Mouse (Mus musculus) heart, postnatal 0 days (tissue): ENCODE results near the gene Psip1. TPM values are rescaled to one million over a fixed set of nuclear protein-coding genes. Genes with fewer than 3 reads are reported as not detected.

Source experiments
- ATAC-seq: fragments of 200-750 bp; cut with Nextera tagmentation; 2 replicates; pipeline ENCODE4 v1.8.0; 2017; ENCODE audit warnings: low read depth, moderate number of reproducible peaks, moderate library complexity; ENCODE audit not compliant: insufficient read depth
- DNase-seq: peaks from one replicate; pipeline ENCODE4 v3.0.0-alpha.2; 2016; ENCODE audit warnings: low spot score
- H3K27ac ChIP-seq: fragments of 300-500 bp; sonication (generic); 2 replicates; pipeline ENCODE4 v1.5.1; 2014; ENCODE audit warnings: low read depth, mild to moderate bottlenecking
- H3K27me3 ChIP-seq: fragments of 300-500 bp; sonication (generic); 2 replicates; pipeline ENCODE4 v1.6.1; 2014; ENCODE audit warnings: low read length, mixed read lengths; ENCODE audit not compliant: control insufficient read depth, insufficient read depth
- H3K36me3 ChIP-seq: fragments of 300-500 bp; sonication (generic); replicated peaks from 2 replicates; pipeline ENCODE4 v1.6.1; 2014; ENCODE audit warnings: low read length, mixed read lengths; ENCODE audit not compliant: control insufficient read depth, insufficient read depth
- H3K4me1 ChIP-seq: fragments of 300-500 bp; sonication (generic); 2 replicates; pipeline ENCODE4 v1.6.1; 2014; ENCODE audit warnings: antibody characterized with exemption; ENCODE audit not compliant: control insufficient read depth, insufficient read depth
- H3K4me2 ChIP-seq: fragments of 300-500 bp; sonication (generic); 2 replicates; pipeline ENCODE4 v1.6.1; 2014; ENCODE audit warnings: low read depth, mild to moderate bottlenecking, low read length, moderate library complexity
- H3K4me3 ChIP-seq: fragments of 300-500 bp; sonication (generic); 2 replicates; pipeline ENCODE4 v1.5.1; 2014; ENCODE audit warnings: low read depth, low read length
- H3K9ac ChIP-seq: fragments of 300-500 bp; sonication (generic); replicated peaks from 2 replicates; pipeline ENCODE4 v1.6.1; 2014; ENCODE audit warnings: low read depth, low read length, mixed read lengths
- H3K9me3 ChIP-seq: fragments of 300-500 bp; sonication (generic); replicated peaks from 2 replicates; pipeline ENCODE4 v1.6.1; 2016; ENCODE audit warnings: low read length; ENCODE audit not compliant: control insufficient read depth
- CTCF ChIP-seq: IDR thresholded peaks from 2 replicates; pipeline ENCODE4 v1.5.1; 2016; ENCODE audit warnings: antibody characterized with exemption, control low read depth, low read depth
- EP300 ChIP-seq: IDR thresholded peaks from 2 replicates; pipeline ENCODE4 v1.6.1; 2016; ENCODE audit warnings: antibody characterized with exemption, low read depth
- WGBS: fragments of 180-500 bp; shearing (Covaris S2); extraction: QIAGEN DNeasy Blood & Tissue Kit; methylation state at CpG from one replicate; pipeline ENCODE4 v1.1.7; 2014; 5-methylcytosine and 5-hydroxymethylcytosine counted together
- polyA plus RNA-seq: library from polyadenylated mRNA; unstranded; fragments of >200 nt; fragmentation: Nextera tagmentation; extraction: Ambion mirVana; gene quantifications from 2 replicates; pipeline ENCODE4 v1.2.1, GENCODE M21; 2015
- total RNA-seq: library from RNA; depleted of rRNA; stranded (reverse); fragments of >200 nt; gene quantifications from 2 replicates; pipeline ENCODE4 v1.2.3, GENCODE M21; 2014; ENCODE audit warnings: low replicate concordance; rRNA removed

Gene Psip1
- total and polyA plus RNA-seq, 2 experiments from 2014 or later, result 20.3 to 39.5 TPM

DNA sequence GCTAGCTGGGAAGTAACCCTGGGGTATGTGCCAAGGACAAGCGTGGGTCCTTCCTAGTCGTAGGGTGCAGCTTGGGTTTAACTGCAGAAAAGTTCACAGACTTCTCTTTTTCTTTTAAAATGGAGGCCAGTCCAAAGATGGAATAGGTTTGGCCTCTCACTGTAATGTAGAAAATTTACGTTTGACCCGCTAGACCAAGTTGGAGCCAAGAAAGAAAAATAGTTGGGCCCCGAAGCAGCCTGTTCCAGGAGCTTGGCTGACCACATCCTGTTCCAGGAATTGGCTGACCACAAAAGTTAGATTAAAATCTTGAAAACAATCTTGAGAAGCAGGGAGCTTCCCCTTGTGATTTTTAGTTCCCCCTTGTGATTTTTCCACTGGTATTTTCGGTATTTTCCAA lies 78.6 kb downstream of the Psip1 start:
- H3K4me2 ChIP-seq, result no peak overlapping the region
- DNase-seq (no peak), ATAC-seq (no peak)
- 82% methylated on average over 6 of the region's 6 CpGs for WGBS
- H3K36me3 ChIP-seq, result no peaks in the 10 kb centered on the region
- H3K27me3 ChIP-seq, result no peaks in the 10 kb centered on the region
- H3K9me3 ChIP-seq, result peaks cover 27% of the 10 kb centered on the region
- no peak overlapping the region for H3K4me3 ChIP-seq
- TF ChIP-seq EP300 (no peak), CTCF (no peak)
- no peak overlapping the region for H3K27ac ChIP-seq
- no peaks in the 10 kb centered on the region for H3K4me1 ChIP-seq
- H3K9ac ChIP-seq, result no peak overlapping the region

Other genes with a start within 250 kb of the Psip1 start
- gene Ttc39b, start 162.2 kb downstream of the Psip1 start, total RNA-seq, result 2.9 and 4.3 TPM in 2 replicates
- 3.0 and 4.1 TPM in 2 replicates for gene Ttc39b, start 162.2 kb downstream of the Psip1 start, polyA plus RNA-seq
- 31.1 and 34.6 TPM in 2 replicates for gene Snapc3, start 68.7 kb downstream of the Psip1 start, total RNA-seq
- 22.2 and 23.6 TPM in 2 replicates for gene Snapc3, start 68.7 kb downstream of the Psip1 start, polyA plus RNA-seq
- 0.46 and 2.0 TPM in 2 replicates for gene Ccdc171, start 39.1 kb upstream of the Psip1 start, total RNA-seq
- 1.2 and 2.0 TPM in 2 replicates for gene Ccdc171, start 39.1 kb upstream of the Psip1 start, polyA plus RNA-seq